Mouse (Mus musculus) spleen, adult 18-20 months (tissue): Measurements from ENCODE around the gene Dpm2.

Experiments used
- DNase-seq, 2 experiments: peaks; one replicate each; pipeline ENCODE4 v3.0.0; 2022; ENCODE audit warnings: mixed read lengths in 2 of 2

The Dpm2 gene

GRCm38 (mm10) chr2:32570698-32571494 lies at the start of gene Dpm2:
TSS of gene Dpm2 (plus strand) at chr2:32570858.
- peak; percentile 82 to 83 for DNase-seq

- no peak for DNase-seq
These were observed 46.1 kb upstream of the Dpm2 start for GRCm38 (mm10) chr2:32524536-32525031.

- no peak for DNase-seq
These were observed 44.8 kb upstream of the Dpm2 start for GRCm38 (mm10) chr2:32525816-32526215.

DNA sequence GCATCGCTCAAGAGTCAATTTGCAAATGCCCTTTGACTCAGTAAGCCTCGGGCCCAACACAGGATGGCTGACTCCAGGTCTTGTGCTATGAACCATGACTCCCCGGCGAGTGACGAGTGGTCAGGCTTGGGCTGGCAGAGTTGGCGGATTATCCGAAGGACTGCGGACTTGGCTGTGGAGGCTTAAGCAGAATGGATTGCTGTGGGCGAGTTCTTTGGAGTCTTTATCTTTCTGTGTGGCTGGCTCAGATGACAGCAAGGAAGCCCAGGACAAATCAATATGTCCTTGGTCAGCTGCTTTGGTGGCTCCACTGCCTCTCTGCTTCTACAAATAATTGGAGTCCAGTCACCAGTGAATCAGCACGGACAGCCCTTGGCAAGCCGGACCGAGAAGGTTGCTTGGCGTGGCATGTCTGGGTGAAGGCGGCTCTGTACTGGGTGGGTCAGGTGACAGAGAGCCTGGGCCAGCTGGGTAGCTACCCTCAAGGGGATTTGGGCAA lies 43.1 kb upstream of the Dpm2 start:
- no peak for DNase-seq

GRCm38 (mm10) chr2:32528326-32528725 lies 42.3 kb upstream of the Dpm2 start:
- no peak for DNase-seq

DNA sequence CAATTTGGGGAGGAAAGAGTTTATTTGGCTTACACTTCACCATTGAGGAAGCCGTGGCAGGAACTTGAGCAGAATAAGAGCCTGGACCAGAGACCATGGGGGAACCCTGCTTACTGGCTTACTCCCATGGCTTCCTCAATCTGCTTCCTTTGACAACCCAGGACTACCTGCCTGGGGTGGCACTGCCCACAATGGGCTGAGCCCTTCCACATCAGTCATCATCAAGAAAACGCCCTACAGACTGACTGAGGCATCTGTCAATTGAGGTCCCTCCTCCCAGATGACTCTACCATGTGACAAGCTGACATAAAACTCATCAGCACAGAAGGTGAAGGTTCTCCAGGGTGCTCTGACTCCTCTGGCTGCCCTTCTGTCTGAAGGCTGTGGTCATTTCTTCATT lies 40.2 kb upstream of the Dpm2 start:
- DNase-seq, result no peak

DNA sequence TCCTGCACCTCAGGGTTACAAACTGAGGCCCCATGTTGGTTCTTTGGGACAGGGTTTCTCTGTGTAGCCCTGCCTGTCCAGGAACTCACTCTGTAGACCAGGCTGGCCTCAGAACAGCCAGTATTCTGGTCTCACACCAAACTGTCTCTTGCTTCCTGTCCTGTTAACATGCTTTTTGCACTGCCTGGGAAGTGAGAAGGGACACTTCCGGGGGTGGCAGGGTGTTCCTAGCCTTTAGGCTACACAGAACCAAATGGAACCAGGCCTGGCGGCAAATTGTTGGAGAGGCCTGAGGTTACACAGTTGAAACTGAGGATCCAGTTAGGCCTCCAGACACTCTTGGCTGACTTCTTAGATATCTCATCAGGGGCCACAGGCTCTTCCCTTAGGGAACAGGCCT lies 37.5 kb upstream of the Dpm2 start:
- DNase-seq, result no peak

GRCm38 (mm10) chr2:32534061-32534732 lies 36.5 kb upstream of the Dpm2 start:
- peak in 1 of 2 experiments; percentile 45 for DNase-seq

GRCm38 (mm10) chr2:32534733-32535471 lies 35.8 kb upstream of the Dpm2 start, which contains the start of gene Fam102a:
TSS of gene Fam102a (plus strand) at chr2:32535332.
- DNase-seq, result peak; percentile 97 to 98

DNA sequence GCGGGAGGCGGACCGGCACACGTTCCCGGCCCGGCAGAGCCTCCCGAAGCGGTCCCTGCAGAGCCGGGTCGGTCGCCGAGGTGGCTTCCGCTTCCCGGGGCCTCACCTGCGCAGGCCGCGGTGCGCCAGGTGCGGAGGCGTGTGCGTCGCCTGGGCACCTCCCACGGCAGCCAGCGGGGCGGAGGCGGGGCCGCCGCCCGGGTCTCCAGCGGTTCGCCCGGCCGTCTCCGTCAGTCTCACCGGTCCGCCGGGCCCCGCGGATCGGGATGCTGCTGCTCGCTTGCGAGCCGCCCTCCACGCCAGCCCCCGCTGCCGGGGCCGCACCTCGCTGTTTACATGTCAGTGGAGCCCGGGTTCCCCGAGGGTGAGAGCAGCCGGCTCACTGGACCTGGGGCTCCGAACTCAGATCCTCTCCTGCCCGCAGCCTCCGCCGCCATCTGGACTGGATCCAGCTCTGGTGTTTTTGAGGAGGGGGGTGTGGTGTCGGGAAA lies 35.1 kb upstream of the Dpm2 start:
- DNase-seq, result peak; percentile 72 to 76

DNA sequence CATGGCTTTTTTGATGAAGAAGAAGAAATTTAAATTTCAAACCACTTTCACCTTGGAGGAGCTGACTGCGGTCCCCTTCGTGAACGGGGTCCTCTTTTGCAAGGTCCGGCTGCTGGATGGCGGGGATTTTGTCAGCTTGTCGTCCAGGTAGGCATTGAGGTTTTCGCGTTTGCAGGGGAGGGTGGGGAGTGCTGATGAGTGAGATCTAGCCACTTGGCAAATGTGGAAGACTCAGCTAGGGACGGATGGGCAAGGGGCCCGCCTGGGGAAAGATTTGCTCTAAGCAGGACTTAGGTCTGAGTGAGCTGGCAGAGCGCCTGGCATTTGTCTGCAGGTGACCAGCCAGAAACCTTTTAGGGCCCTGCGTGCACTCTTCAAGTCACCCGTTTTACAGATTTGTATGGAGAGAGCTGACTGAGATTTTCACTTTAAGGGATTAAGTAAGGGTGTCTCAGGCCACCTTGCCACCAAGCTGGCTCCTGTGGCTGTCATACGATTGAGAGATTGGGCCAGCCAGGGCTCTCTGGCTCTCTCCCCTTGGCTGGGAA lies 34.5 kb upstream of the Dpm2 start:
- DNase-seq, result peak in 1 of 2 experiments; percentile 40

- peak; percentile 42 to 52 for DNase-seq
These were observed 33.9 kb upstream of the Dpm2 start for GRCm38 (mm10) chr2:32536634-32537359.

- peak in 1 of 2 experiments; percentile 42 for DNase-seq
These were observed 33.2 kb upstream of the Dpm2 start for GRCm38 (mm10) chr2:32537360-32537905.

DNA sequence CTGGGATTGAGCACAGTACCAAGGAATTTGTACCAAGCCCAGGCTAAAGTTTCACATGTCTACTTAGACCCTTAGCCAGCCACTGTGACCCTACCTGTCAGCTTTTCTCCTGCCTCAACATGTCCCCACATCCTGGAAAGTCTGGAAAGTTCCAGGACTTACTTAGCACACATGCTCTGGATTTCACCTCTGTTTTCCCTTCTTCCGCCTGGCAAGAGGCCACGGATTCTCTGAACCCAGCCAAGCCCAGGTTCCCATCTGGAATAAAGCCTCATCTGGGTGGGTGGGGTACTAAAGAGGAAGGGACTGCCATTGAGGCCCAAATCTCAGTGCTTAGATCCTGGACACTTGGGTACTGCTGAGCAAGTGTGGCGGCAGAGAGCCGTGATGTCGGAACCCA lies 32.7 kb upstream of the Dpm2 start:
- DNase-seq, result no peak

DNA sequence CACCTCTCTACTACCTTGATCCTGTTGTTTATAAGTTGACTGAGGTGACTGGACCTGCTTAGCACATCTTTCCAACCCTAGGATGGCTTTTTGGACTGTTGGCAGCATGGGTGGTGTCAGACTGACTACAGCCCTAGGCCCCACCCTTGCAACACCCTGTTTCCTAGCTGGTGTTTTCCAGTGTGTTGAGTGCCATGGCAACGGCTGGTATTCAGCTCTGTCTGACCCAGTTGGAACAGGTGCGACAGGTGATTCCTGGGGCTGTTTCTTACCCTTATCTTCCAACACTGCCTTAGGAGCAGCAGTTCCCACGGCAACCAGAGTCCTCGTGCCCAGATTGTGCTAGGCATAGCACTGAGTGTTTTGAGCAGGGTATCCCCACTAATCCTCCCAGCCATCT lies 32.2 kb upstream of the Dpm2 start:
- no peak for DNase-seq

GRCm38 (mm10) chr2:32539452-32539981 lies 31.1 kb upstream of the Dpm2 start:
- no peak for DNase-seq

- no peak for DNase-seq
These were observed 29.2 kb upstream of the Dpm2 start for GRCm38 (mm10) chr2:32541333-32541908.

- peak in 1 of 2 experiments; percentile 21 for DNase-seq
These were observed 28.6 kb upstream of the Dpm2 start for GRCm38 (mm10) chr2:32541986-32542573.

DNA sequence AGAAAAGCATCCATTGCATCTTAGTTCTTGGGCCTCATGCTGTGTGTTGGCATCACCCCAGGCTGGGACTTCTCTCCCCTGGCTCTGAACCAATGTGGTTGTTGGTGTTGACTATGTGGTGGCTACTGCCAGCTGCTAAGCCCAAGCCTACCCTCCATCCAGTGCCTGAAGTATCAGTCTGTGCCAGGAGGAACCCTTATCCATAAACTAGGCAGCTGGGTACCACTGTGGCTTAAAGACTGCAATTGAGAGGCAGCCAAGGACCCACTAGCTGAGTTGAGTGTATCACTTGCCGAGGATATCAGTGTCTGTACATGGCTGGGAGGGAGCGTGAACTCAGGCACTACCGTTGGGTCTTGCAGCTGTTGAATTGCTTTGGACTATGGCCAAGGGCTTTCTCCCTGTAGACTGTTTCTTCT lies 27.6 kb upstream of the Dpm2 start:
- DNase-seq, result no peak

- DNase-seq, result no peak
These were observed 23.7 kb upstream of the Dpm2 start for GRCm38 (mm10) chr2:32546951-32547350.
